Mouse (Mus musculus) CH12F3 (cell line): ENCODE data around the gene Lbh.

Experiments used
- in situ Hi-C: fragments of 300-500 bp; cut with MboI; formaldehyde crosslinking; loops from 2 replicates; pipeline ENCODE4 v1.14.3; 2020; ENCODE audit warnings: low sequenced_read_pairs

The Lbh gene

GRCm38 (mm10) chr17:72909061-72909852, 8.8 kb upstream of the Lbh start:
- in situ Hi-C loops, result no loop called here

DNA sequence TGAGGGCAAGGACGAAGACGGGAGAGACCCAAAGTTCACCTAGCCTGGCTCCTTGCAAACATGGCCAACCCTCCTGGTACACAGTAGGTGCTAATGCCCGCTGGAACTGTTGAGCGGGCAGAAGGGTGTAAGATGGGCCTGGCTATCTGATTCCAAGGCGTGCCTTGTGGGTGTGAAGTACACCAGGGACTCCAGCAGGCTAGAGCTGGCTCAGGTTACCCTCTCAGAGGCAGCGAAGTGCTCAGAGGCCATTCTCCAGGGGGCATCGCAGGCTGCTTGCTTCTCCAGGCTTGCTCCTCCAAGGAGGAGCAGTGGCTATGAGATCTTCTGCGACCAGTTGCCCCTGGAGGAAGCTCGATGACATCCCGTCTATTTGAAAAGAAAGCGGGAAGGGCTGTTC, 6.8 kb upstream of the Lbh start:
- in situ Hi-C loops, result no loop called here

DNA sequence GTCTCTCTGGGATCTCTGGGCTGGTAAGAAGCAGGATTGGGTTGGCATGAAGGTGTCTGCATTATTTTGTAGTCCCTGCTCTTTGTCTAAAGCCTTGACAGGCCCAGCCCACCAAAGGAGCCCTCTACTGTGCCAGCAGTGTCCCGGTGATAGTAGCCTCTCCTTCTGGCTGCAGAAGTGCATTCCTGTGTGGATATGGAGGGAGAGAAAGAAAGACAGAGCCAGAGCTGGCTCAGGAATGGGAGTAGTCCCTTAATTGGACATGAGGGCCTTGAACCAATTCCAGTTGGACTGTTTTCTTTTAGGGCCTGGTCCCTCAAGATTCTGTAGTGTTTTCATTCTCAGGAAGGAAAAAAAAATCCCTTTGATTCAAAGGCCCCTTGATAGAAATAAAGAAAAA, 6.4 kb upstream of the Lbh start:
- in situ Hi-C loops, result no loop called here

DNA sequence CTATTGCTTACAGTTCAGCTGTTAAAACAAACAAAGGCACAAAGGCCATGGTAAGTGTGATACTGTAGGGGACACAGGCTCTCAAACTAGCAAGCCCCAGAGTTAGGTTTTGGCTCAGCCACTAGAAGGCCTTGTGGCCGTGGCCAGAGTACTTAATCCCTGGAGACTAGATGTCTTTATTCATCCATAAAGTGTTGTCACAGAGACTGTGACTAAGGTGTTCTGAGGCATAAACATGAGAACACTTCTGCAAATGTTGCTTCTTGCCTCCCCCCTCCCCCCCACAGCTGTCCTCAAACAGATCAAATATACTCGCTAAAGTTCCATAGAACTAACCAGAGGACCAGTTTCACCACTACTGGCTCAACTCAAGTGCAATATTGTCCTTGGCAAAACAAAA, 4.0 kb upstream of the Lbh start:
- in situ Hi-C loops, result no loop called here

- in situ Hi-C loops, result no loop called here
Measured at GRCm38 (mm10) chr17:72917241-72918030, 669 bp upstream of the Lbh start.

DNA sequence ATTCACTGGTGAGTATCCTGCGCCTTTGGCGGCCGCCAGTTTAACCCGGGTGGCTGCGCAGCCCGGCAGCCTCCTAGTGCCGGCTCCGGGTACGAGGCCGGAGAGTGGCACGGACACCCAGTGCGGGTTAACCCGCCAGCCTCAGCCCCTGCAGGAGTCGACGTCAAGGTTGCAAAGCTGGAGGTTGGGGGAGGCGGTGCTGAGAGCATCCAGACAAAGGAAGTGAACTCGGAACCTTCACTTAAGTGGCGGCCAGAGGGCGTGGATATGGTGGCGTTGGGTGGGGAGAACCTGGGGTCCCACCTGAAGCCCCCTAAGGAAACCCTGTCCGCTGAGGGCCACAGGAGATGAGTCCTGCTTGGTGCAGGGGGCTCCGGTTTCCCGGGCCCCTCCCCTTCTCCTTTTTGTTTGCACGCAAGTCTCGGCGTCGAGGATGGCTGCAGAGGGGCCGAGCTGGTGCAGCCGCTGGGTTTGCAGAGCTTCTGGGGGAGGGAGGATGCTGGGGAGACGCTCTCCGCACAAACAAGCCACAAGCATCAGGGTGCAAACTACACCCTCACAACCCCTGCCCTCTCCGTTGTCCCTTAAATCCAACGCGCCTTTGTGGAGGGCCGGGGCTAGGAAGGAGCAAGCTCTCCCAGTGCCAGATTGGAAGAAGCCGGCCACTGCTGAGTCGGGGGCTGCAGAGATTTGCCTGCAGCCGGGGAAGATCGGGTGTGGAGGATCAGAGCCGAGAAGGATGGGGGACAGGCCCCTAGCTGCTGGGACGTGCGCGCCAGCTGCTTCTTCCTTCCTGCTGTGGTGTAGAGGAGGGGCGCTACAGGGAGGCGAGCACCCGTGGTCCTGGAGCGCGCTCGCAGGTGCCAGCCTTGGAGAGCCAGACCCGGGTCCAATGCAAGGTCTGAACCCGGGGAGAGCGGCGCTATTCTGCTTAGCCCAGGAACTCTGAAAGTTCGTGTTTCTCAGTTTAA, 751 bp downstream of the Lbh start:
- in situ Hi-C loops, result no loop called here

DNA sequence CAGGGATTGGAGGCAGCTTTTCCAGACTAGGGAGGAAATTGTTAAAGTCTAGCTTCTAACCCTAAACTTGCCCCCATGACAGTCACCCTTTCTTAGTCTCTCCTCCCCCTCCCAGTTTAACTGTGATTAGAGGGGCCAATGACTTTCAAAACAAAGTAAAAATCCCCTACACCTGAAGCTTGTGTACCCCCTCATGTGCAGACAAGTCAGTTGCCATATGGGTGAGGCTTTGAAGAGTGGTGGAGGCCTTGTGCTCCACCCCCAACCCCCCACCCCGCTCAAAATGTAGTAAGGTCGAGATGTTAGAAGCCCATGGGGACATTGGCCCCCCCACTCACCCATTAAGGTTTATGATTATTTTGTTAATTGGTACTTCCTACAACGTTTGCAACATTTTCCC, 1.5 kb downstream of the Lbh start:
- in situ Hi-C loops, result no loop called here

GRCm38 (mm10) chr17:72920430-72920829, 2.3 kb downstream of the Lbh start:
- in situ Hi-C loops, result no loop called here

GRCm38 (mm10) chr17:72920971-72921370, 2.9 kb downstream of the Lbh start:
- in situ Hi-C loops, result no loop called here

DNA sequence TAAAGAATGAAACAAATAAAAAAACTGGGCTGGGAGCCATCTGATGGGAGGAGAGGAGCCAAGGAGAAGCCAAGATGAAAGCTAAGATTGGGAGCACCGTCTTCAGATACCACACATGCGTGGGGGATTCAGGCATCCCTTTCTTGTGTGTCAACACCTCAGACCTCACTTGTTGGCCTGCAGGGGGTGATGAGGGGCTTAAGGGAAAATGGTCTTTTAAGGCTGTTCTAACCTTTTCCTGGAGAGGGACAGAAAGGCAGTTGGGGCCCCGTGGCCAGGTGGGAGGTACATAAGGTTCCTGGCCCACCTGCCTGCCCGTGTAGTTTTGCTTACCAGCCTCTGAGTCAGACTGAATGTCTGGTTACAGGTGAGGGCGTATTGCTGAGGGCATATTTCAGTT, 4.1 kb downstream of the Lbh start:
- in situ Hi-C loops, result no loop called here

- in situ Hi-C loops, result no loop called here
Measured at GRCm38 (mm10) chr17:72923283-72923682, 5.2 kb downstream of the Lbh start.

GRCm38 (mm10) chr17:72924295-72924694, 6.2 kb downstream of the Lbh start:
- in situ Hi-C loops, result no loop called here

- in situ Hi-C loops, result no loop called here
Measured at GRCm38 (mm10) chr17:72925111-72925510, 7.0 kb downstream of the Lbh start.

GRCm38 (mm10) chr17:72925804-72926617, 7.9 kb downstream of the Lbh start:
- in situ Hi-C loops, result no loop called here

GRCm38 (mm10) chr17:72926994-72927393, 8.9 kb downstream of the Lbh start:
- in situ Hi-C loops, result no loop called here

DNA sequence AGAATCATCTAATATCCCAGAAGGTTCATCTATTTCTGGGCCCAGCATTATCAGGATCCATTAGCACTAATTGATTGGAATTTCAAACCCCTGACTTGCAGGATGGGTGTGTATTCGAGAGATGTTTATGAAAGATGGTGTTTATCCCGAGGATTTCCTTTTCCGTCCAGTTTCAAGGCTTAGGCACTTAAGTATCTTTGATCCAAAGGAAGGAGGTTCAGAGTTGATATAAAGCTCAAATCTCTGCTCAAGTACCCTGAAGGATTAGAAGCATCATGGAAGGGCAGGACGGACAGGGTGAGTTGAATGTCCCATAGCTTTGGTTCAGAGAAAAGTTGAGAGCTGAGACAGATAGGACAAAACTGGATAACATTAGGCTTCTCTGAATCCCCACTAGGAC, 15.0 kb downstream of the Lbh start:
- in situ Hi-C loops, result no loop called here

DNA sequence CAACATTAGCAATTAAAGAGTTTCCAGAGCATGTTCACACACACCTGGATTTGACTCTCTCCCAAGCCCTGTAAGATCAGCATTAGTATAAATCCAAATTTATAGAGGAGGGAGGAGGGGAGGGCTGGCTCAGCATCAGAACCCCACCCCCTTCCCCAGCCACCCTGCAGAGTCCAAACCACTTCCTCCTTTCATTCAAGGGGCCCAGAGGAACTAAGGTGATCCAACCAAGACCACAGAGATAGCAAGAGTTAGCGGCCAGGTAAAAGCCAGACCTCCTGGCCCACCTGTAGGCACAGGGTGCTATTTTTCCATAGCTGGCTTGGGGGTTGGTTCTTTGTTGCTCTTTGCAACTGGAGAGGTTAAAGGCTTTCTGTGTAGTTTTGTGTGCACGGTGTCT, 16.0 kb downstream of the Lbh start:
- in situ Hi-C loops, result no loop called here

DNA sequence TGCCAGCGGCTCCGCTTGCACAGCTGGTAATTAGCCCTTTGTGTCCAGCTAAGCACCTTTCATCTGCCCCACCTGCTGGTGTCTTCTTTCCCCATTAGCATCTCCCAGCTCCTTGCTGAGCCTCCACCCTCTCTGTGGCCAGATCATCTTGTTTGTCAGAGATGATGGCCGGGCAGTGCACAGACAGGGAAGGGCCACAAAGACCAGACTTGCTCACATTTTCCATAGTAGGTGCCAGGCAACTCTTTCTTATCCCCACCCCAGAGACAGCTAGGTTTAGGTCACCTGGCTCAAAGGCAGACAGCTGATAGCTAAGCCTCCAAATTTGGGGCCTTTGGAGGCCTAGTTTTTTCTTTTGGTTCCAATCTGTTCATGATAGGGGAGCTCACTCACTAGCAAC, 16.5 kb downstream of the Lbh start:
- in situ Hi-C loops, result no loop called here

DNA sequence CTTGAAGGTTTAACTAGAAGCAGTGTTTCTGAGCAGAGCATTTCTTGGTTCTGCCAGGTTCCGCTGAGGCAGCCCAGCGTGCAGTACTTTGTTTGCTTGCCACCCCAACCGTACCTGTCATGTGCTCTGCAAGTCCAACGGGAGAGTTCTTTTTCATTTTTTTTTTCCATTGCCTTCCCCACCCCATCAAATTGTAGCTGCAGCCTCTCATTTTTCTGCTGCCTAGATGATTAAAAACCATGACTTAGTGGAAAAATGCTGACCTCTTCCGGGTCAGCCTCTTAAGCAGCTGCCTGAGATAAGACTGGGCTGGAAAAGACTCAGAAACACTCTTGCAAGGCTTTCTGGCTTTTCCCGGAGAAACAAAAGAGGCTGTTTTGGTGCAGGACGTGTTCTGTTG, 17.8 kb downstream of the Lbh start:
- in situ Hi-C loops, result no loop called here

DNA sequence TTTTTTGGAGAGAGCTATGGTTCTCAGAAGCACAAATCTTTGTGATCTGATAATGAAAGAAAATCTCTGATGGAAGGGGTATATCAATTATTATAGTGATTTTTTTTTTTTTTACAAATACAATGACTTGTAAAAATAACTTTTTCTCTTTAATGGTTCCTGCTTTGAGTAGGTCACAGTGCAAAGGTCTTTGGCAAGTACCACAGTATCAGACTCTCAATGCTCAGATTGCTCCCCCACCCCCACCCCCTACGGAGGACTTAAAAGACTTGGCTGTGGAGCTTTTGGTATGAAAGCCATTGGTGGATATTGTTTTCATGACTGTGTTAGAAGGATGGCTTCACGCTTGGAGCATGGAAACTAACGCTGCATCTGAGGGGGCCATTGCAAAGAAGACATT, 18.2 kb downstream of the Lbh start:
- in situ Hi-C loops, result no loop called here
